Mouse (Mus musculus) forebrain, embryonic 15.5 days (tissue): ENCODE results near the gene Fancc. TPM values are rescaled to one million over a fixed set of nuclear protein-coding genes. Genes with fewer than 3 reads are reported as not detected.
"Not testable (repeated sequence)": the region's sequence is repeated elsewhere in the genome, so short reads cannot be mapped to it uniquely, and the experiment has no call there.

Experiments
- ATAC-seq: fragments of 200-750 bp; cut with Nextera tagmentation; replicated peaks from 2 replicates; pipeline ENCODE4 v1.8.0; 2017; ENCODE audit warnings: mild to moderate bottlenecking, moderate TSS enrichment, moderate library complexity
- H3K27ac ChIP-seq: fragments of 300-500 bp; sonication (generic); replicated peaks from 2 replicates; pipeline ENCODE4 v1.5.1; 2015; ENCODE audit warnings: mild to moderate bottlenecking, inconsistent platforms
- H3K27me3 ChIP-seq: fragments of 300-500 bp; sonication (generic); 2 replicates; pipeline ENCODE4 v1.6.1; 2015; ENCODE audit warnings: inconsistent platforms
- H3K36me3 ChIP-seq: fragments of 300-500 bp; sonication (generic); 2 replicates; pipeline ENCODE4 v1.6.1; 2015; ENCODE audit warnings: mild to moderate bottlenecking, inconsistent platforms
- H3K4me1 ChIP-seq: fragments of 300-500 bp; sonication (generic); 2 replicates; pipeline ENCODE4 v1.6.1; 2015; ENCODE audit warnings: inconsistent platforms
- H3K4me2 ChIP-seq: fragments of 300-500 bp; sonication (generic); replicated peaks from 2 replicates; pipeline ENCODE4 v1.6.1; 2015; ENCODE audit warnings: mild to moderate bottlenecking, inconsistent platforms
- H3K4me3 ChIP-seq: fragments of 300-500 bp; sonication (generic); 2 replicates; pipeline ENCODE4 v1.5.1; 2015; ENCODE audit warnings: mild to moderate bottlenecking, inconsistent platforms
- H3K9ac ChIP-seq: fragments of 300-500 bp; sonication (generic); replicated peaks from 2 replicates; pipeline ENCODE4 v1.6.1; 2015; ENCODE audit warnings: mild to moderate bottlenecking, inconsistent platforms
- H3K9me3 ChIP-seq: fragments of 300-500 bp; sonication (generic); 2 replicates; pipeline ENCODE4 v1.6.1; 2016; ENCODE audit warnings: inconsistent platforms
- WGBS: fragments of 180-500 bp; shearing (Covaris S2); methylation state at CpG from one replicate; pipeline ENCODE4 v1.1.7; 2015; ENCODE audit warnings: mixed read lengths; 5-methylcytosine and 5-hydroxymethylcytosine counted together
- polyA plus RNA-seq: library from polyadenylated mRNA; unstranded; fragments of >200 nt; fragmentation: Nextera tagmentation; extraction: Ambion mirVana; gene quantifications from 2 replicates; pipeline ENCODE4 v1.2.1, GENCODE M21; 2015

Fancc gene
- polyA plus RNA-seq, 1 experiment from 2014 or later, result 13.2 TPM

GRCm38 (mm10) chr13:63373460-63374166, 123.5 kb downstream of the Fancc start:
- Histone ChIP-seq H3K27me3 (no peaks in the 10 kb centered on the region), H3K4me2 (no peak overlapping the region), H3K9ac (no peak overlapping the region), H3K4me1 (no peaks in the 10 kb centered on the region), H3K27ac (no peak overlapping the region), H3K9me3 (no peaks in the 10 kb centered on the region), H3K4me3 (no peak overlapping the region), H3K36me3 (no peaks in the 10 kb centered on the region)
- ATAC-seq, result no peak
- WGBS, result 86% methylated on average over 7 of the region's 7 CpGs

GRCm38 (mm10) chr13:63361755-63362154, 135.3 kb downstream of the Fancc start:
- H3K4me3 ChIP-seq, result no peak overlapping the region
- 93% methylated on average over 3 of the region's 3 CpGs for WGBS

GRCm38 (mm10) chr13:63360111-63360885, 136.8 kb downstream of the Fancc start:
- no peak overlapping the region for H3K4me2 ChIP-seq
- no peaks in the 10 kb centered on the region for H3K27me3 ChIP-seq
- ATAC-seq, result no peak
- no peaks in the 10 kb centered on the region for H3K4me1 ChIP-seq
- no peak overlapping the region for H3K27ac ChIP-seq
- H3K36me3 ChIP-seq, result no peaks in the 10 kb centered on the region
- no peak overlapping the region for H3K9ac ChIP-seq
- no peaks in the 10 kb centered on the region for H3K9me3 ChIP-seq
- 88% methylated on average over 4 of the region's 4 CpGs for WGBS
- no peak overlapping the region for H3K4me3 ChIP-seq

More at GRCm38 (mm10) chr13:63361755-63362154, 135.3 kb downstream of the Fancc start:
- no peak for ATAC-seq
- Histone ChIP-seq H3K4me1 (no peaks in the 10 kb centered on the region), H3K9me3 (no peaks in the 10 kb centered on the region), H3K4me2 (no peak overlapping the region), H3K27me3 (no peaks in the 10 kb centered on the region), H3K36me3 (no peaks in the 10 kb centered on the region), H3K9ac (no peak overlapping the region), H3K27ac (no peak overlapping the region)

- no peaks in the 10 kb centered on the region for H3K36me3 ChIP-seq
- no peak overlapping the region for H3K27ac ChIP-seq
- H3K9ac ChIP-seq, result no peak overlapping the region
- no peaks in the 10 kb centered on the region for H3K27me3 ChIP-seq
- H3K9me3 ChIP-seq, result no peaks in the 10 kb centered on the region
- no peaks in the 10 kb centered on the region for H3K4me1 ChIP-seq
- H3K4me3 ChIP-seq, result no peak overlapping the region
- no peak overlapping the region for H3K4me2 ChIP-seq
- WGBS, result 88% methylated on average over 4 of the region's 4 CpGs
- ATAC-seq, result no peak
These were observed 137.7 kb downstream of the Fancc start for GRCm38 (mm10) chr13:63359393-63359792.

GRCm38 (mm10) chr13:63356558-63356957, 140.5 kb downstream of the Fancc start:
- no peak overlapping the region for H3K27ac ChIP-seq
- no peak overlapping the region for H3K9ac ChIP-seq
- H3K27me3 ChIP-seq, result no peaks in the 10 kb centered on the region
- no peak overlapping the region for H3K4me3 ChIP-seq
- no peaks in the 10 kb centered on the region for H3K9me3 ChIP-seq
- no peak overlapping the region for H3K4me2 ChIP-seq
- 35% methylated on average over 3 of the region's 3 CpGs for WGBS
- H3K36me3 ChIP-seq, result no peaks in the 10 kb centered on the region
- no peaks in the 10 kb centered on the region for H3K4me1 ChIP-seq
- 0 out of 2 replicates have a peak, but pooled peaks have one; percentile 35 for ATAC-seq

GRCm38 (mm10) chr13:63356101-63356500, 141.0 kb downstream of the Fancc start:
- no peak overlapping the region for H3K27ac ChIP-seq
- no peak for ATAC-seq
- no peaks in the 10 kb centered on the region for H3K27me3 ChIP-seq
- no peak overlapping the region for H3K9ac ChIP-seq
- H3K36me3 ChIP-seq, result no peaks in the 10 kb centered on the region
- WGBS, result 96% methylated on average over 4 of the region's 4 CpGs
- no peaks in the 10 kb centered on the region for H3K4me1 ChIP-seq
- H3K4me3 ChIP-seq, result no peak overlapping the region
- H3K9me3 ChIP-seq, result no peaks in the 10 kb centered on the region
- no peak overlapping the region for H3K4me2 ChIP-seq

- not testable (repeated sequence) for H3K27ac ChIP-seq, ATAC-seq, H3K4me1 ChIP-seq, H3K4me2 ChIP-seq, H3K4me3 ChIP-seq, H3K9ac ChIP-seq, H3K36me3 ChIP-seq, H3K9me3 ChIP-seq, H3K27me3 ChIP-seq
- 81% methylated on average over 4 of the region's 4 CpGs for WGBS
These were observed 143.8 kb downstream of the Fancc start for GRCm38 (mm10) chr13:63353312-63353711.

- ATAC-seq, result no peak
- no peaks in the 10 kb centered on the region for H3K9me3 ChIP-seq
- no peak overlapping the region for H3K4me2 ChIP-seq
- no peak overlapping the region for H3K4me3 ChIP-seq
- WGBS, result 94% methylated on average over 4 of the region's 4 CpGs
- no peak overlapping the region for H3K9ac ChIP-seq
- H3K36me3 ChIP-seq, result no peaks in the 10 kb centered on the region
- H3K27ac ChIP-seq, result no peak overlapping the region
- H3K27me3 ChIP-seq, result no peaks in the 10 kb centered on the region
- H3K4me1 ChIP-seq, result no peaks in the 10 kb centered on the region
These were observed 147.0 kb downstream of the Fancc start for GRCm38 (mm10) chr13:63350076-63350475.

- no peak for ATAC-seq
- no peaks in the 10 kb centered on the region for H3K36me3 ChIP-seq
- H3K27ac ChIP-seq, result no peak overlapping the region
- no peaks in the 10 kb centered on the region for H3K27me3 ChIP-seq
- no peak overlapping the region for H3K9ac ChIP-seq
- no peak overlapping the region for H3K4me3 ChIP-seq
- WGBS, result 94% methylated on average over 2 of the region's 2 CpGs
- H3K9me3 ChIP-seq, result no peaks in the 10 kb centered on the region
- H3K4me2 ChIP-seq, result no peak overlapping the region
- no peaks in the 10 kb centered on the region for H3K4me1 ChIP-seq
These were observed 149.4 kb downstream of the Fancc start for GRCm38 (mm10) chr13:63347639-63348038.

- no peak overlapping the region for H3K4me3 ChIP-seq
- no peaks in the 10 kb centered on the region for H3K36me3 ChIP-seq
- H3K9ac ChIP-seq, result no peak overlapping the region
- ATAC-seq, result no peak
- no peaks in the 10 kb centered on the region for H3K27me3 ChIP-seq
- no peaks in the 10 kb centered on the region for H3K4me1 ChIP-seq
- H3K9me3 ChIP-seq, result no peaks in the 10 kb centered on the region
- no peak overlapping the region for H3K27ac ChIP-seq
- 71% methylated on average over 5 of the region's 5 CpGs for WGBS
- H3K4me2 ChIP-seq, result no peak overlapping the region
These were observed 151.4 kb downstream of the Fancc start for GRCm38 (mm10) chr13:63345476-63346225.

GRCm38 (mm10) chr13:63344481-63344880, 152.6 kb downstream of the Fancc start:
- Histone ChIP-seq H3K9me3 (no peaks in the 10 kb centered on the region), H3K4me1 (no peaks in the 10 kb centered on the region), H3K27me3 (no peaks in the 10 kb centered on the region), H3K27ac (no peak overlapping the region), H3K4me2 (no peak overlapping the region), H3K9ac (no peak overlapping the region), H3K36me3 (no peaks in the 10 kb centered on the region), H3K4me3 (no peak overlapping the region)
- 97% methylated on average over 3 of the region's 3 CpGs for WGBS
- no peak for ATAC-seq

GRCm38 (mm10) chr13:63342781-63343180, 154.3 kb downstream of the Fancc start:
- 93% methylated on average over 2 of the region's 2 CpGs for WGBS
- no peak overlapping the region for H3K4me2 ChIP-seq
- no peak for ATAC-seq

More at GRCm38 (mm10) chr13:63342781-63343180, 154.3 kb downstream of the Fancc start:
- H3K27me3 ChIP-seq, result no peaks in the 10 kb centered on the region
- no peaks in the 10 kb centered on the region for H3K36me3 ChIP-seq
- no peak overlapping the region for H3K9ac ChIP-seq
- H3K27ac ChIP-seq, result no peak overlapping the region
- H3K4me1 ChIP-seq, result peaks cover under 1% of the 10 kb centered on the region; the same call in 1 of the 2 replicates
- no peaks in the 10 kb centered on the region for H3K9me3 ChIP-seq
- H3K4me3 ChIP-seq, result no peak overlapping the region
